Comparison of ENCODE assay signal across 21 mouse cellular contexts in the genomic region with DNA sequence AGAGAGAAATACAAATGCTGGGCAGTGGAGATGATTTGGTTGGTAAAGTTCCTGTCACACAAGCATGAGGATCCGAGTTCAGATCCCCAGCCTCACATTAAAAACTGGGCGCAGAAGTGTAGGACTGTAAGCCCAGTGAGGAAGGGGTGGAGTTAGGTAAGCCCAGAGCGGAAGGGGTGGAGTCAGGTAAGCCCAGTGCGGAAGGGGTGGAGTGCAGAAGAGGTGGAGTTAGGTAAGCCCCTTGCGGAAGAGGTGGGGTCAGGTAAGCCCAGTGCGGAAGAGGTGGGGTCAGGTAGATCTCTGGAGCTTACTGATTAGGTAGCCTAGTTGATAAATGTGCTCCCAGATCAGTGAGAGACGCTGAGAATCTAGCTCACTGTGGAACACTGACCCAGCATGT.
A peak's percentile ranks its signal among the peaks of the same experiment; 100 is the strongest.
DNase-seq lines count a peak whose midpoint lies in the region; ATAC-seq lines count a peak whose summit lies in the region.
"Had no signal": no experiment of that assay in that cellular context is flagged by ENCODE, and none has a peak within 500 bp of the region (broad histone marks: within the 10 kb centered on the region; RNA-seq: fewer than 3 reads in every experiment).

No protein-coding gene starts in this region.

- peak; percentile 54; the same call in 1 of the 2 replicates for ATAC-seq in heart, embryonic 11.5 days (replicated peaks; ENCODE audit: insufficient number of reproducible peaks, low FRiP score, low TSS enrichment)
- ATAC-seq in midbrain, embryonic 11.5 days (ENCODE audit: low FRiP score): no peak
- ATAC-seq in midbrain, embryonic 16.5 days: no peak
- ATAC-seq in liver, embryonic 13.5 days (ENCODE audit: low read depth): peak; percentile 56
- ATAC-seq: CD4-positive, CD25-positive, alpha-beta regulatory T cell, adult 4 months; forebrain, embryonic 13.5 days had no signal

- H3K4me3 ChIP-seq in heart, embryonic 11.5 days (ENCODE audit: low read depth, low read length): no peak overlapping the region
- no peak overlapping the region for H3K4me3 ChIP-seq in midbrain, embryonic 11.5 days (ENCODE audit: low read depth, low read length)
- H3K4me3 ChIP-seq in midbrain, embryonic 16.5 days (ENCODE audit: low read depth, low read length): no peak overlapping the region
- H3K4me3 ChIP-seq in liver, embryonic 13.5 days (replicated peaks): no peak overlapping the region
- H3K4me3 ChIP-seq: forebrain, embryonic 13.5 days; heart, embryonic 13.5 days; hindbrain, embryonic 15.5 days; layer of hippocampus, adult 2 months; limb, embryonic 12.5 days had no signal

- intact Hi-C loops in heart, postnatal 10 days (cut with DNase I): no loop called here
- intact Hi-C loops in left cerebral cortex, postnatal 10 days (cut with DNase I): no loop called here

- no peak overlapping the region for H3K4me2 ChIP-seq in heart, embryonic 11.5 days
- H3K4me2 ChIP-seq in midbrain, embryonic 11.5 days: no peak overlapping the region
- H3K4me2 ChIP-seq in midbrain, embryonic 16.5 days (ENCODE audit: low read length): no peak overlapping the region
- no peak overlapping the region for H3K4me2 ChIP-seq in liver, embryonic 13.5 days
- H3K4me2 ChIP-seq: forebrain, embryonic 13.5 days; heart, embryonic 13.5 days; hindbrain, embryonic 15.5 days; limb, embryonic 12.5 days had no signal

- peaks cover 38% of the 10 kb centered on the region for H3K4me1 ChIP-seq in heart, embryonic 11.5 days (ENCODE audit: control insufficient read depth, insufficient read depth, low read length)
- H3K4me1 ChIP-seq in midbrain, embryonic 11.5 days (ENCODE audit: control insufficient read depth, insufficient read depth, low read length): no peaks in the 10 kb centered on the region
- no peaks in the 10 kb centered on the region for H3K4me1 ChIP-seq in midbrain, embryonic 16.5 days (ENCODE audit: control insufficient read depth, insufficient read depth, low read length)
- H3K4me1 ChIP-seq in liver, embryonic 13.5 days (replicated peaks): peaks cover 90% of the 10 kb centered on the region
- H3K4me1 ChIP-seq: hindbrain, embryonic 15.5 days; limb, embryonic 12.5 days had no signal

- H3K9me3 ChIP-seq in heart, embryonic 11.5 days (replicated peaks; ENCODE audit: control insufficient read depth, low read length): peaks cover 1% of the 10 kb centered on the region; the same call in 1 of the 2 replicates
- peaks cover under 1% of the 10 kb centered on the region; the same call in 1 of the 2 replicates for H3K9me3 ChIP-seq in midbrain, embryonic 11.5 days (ENCODE audit: control insufficient read depth, low read length)
- H3K9me3 ChIP-seq in midbrain, embryonic 16.5 days (replicated peaks; ENCODE audit: control insufficient read depth, low read length, poor library complexity, severe bottlenecking): no peaks in the 10 kb centered on the region
- peaks cover 1% of the 10 kb centered on the region for H3K9me3 ChIP-seq in liver, embryonic 13.5 days (replicated peaks)
- H3K9me3 ChIP-seq: heart, embryonic 13.5 days; hindbrain, embryonic 15.5 days had no signal

- no peaks in the 10 kb centered on the region for H3K27me3 ChIP-seq in heart, embryonic 11.5 days (ENCODE audit: control insufficient read depth, insufficient read depth, low read length)
- no peaks in the 10 kb centered on the region for H3K27me3 ChIP-seq in midbrain, embryonic 11.5 days (ENCODE audit: control insufficient read depth, insufficient read depth, low read length)
- H3K27me3 ChIP-seq in midbrain, embryonic 16.5 days (ENCODE audit: control insufficient read depth, insufficient read depth, low read depth, low read length): no peaks in the 10 kb centered on the region
- no peaks in the 10 kb centered on the region for H3K27me3 ChIP-seq in liver, embryonic 13.5 days
- H3K27me3 ChIP-seq: forebrain, embryonic 13.5 days; heart, embryonic 13.5 days; hindbrain, embryonic 15.5 days; limb, embryonic 12.5 days had no signal

- no peak overlapping the region for H3K9ac ChIP-seq in heart, embryonic 11.5 days (ENCODE audit: low read depth, low read length)
- H3K9ac ChIP-seq in midbrain, embryonic 11.5 days (ENCODE audit: low read length): no peak overlapping the region
- no peak overlapping the region for H3K9ac ChIP-seq in midbrain, embryonic 16.5 days (ENCODE audit: low read depth, low read length)
- no peak overlapping the region for H3K9ac ChIP-seq in liver, embryonic 13.5 days
- H3K9ac ChIP-seq: forebrain, embryonic 13.5 days; heart, embryonic 13.5 days; hindbrain, embryonic 15.5 days; limb, embryonic 12.5 days had no signal

- H3K36me3 ChIP-seq in heart, embryonic 11.5 days (ENCODE audit: control insufficient read depth, insufficient read depth, low read length): no peaks in the 10 kb centered on the region
- no peaks in the 10 kb centered on the region for H3K36me3 ChIP-seq in midbrain, embryonic 11.5 days (ENCODE audit: control insufficient read depth, insufficient read depth, low read length)
- no peaks in the 10 kb centered on the region for H3K36me3 ChIP-seq in midbrain, embryonic 16.5 days (ENCODE audit: control insufficient read depth, insufficient read depth, low read length)
- H3K36me3 ChIP-seq in liver, embryonic 13.5 days: no peaks in the 10 kb centered on the region
- H3K36me3 ChIP-seq: heart, embryonic 13.5 days; hindbrain, embryonic 15.5 days; limb, embryonic 12.5 days had no signal

- 83% methylated on average over 7 of the region's 7 CpGs for WGBS in heart, embryonic 11.5 days (ENCODE audit: insufficient replicate concordance)
- 90% methylated on average over 7 of the region's 7 CpGs for WGBS in midbrain, embryonic 11.5 days
- WGBS in midbrain, embryonic 16.5 days: 94% methylated on average over 7 of the region's 7 CpGs
- 56% methylated on average over 7 of the region's 7 CpGs for WGBS in liver, embryonic 13.5 days (ENCODE audit: insufficient replicate concordance)

- H3K27ac ChIP-seq in heart, embryonic 11.5 days (ENCODE audit: low read depth, low read length): no peak overlapping the region
- no peak overlapping the region for H3K27ac ChIP-seq in midbrain, embryonic 11.5 days (ENCODE audit: low read depth, low read length)
- no peak overlapping the region for H3K27ac ChIP-seq in midbrain, embryonic 16.5 days (ENCODE audit: low read length)
- H3K27ac ChIP-seq in liver, embryonic 13.5 days: peak overlapping the region; percentile 60
- H3K27ac ChIP-seq: forebrain, embryonic 13.5 days; heart, embryonic 13.5 days; hindbrain, embryonic 15.5 days; layer of hippocampus, adult 2 months; limb, embryonic 12.5 days had no signal

- DNase-seq in heart, postnatal 10 days: no peak
- peak; percentile 1 for DNase-seq in midbrain, embryonic 11.5 days (ENCODE audit: low spot score, missing footprints)
- no peak for DNase-seq in liver, embryonic 13.5 days
- DNase-seq in left cerebral cortex, postnatal 10 days (ENCODE audit: extremely low spot score in 1 of 2, low spot score in 2 of 2): no peak
- no peak for DNase-seq in urinary bladder, postnatal 14 days (ENCODE audit: low spot score)
- DNase-seq: adrenal gland, postnatal 36 days; cerebellum, adult 9-11 months; heart, postnatal 36 days; kidney, adult 8-10 months; kidney, postnatal 25 days; lung, postnatal 4 days; thymus, adult 18-20 months; thymus, postnatal 36 days had no signal

Comparison
In these comparisons a context has a peak if more than half of its experiments do, and no peak if none do; other contexts are left out.
1. ATAC-seq: peak in heart, embryonic 11.5 days (single experiment) and liver, embryonic 13.5 days (single experiment); none in midbrain, embryonic 11.5 days (single experiment) and midbrain, embryonic 16.5 days (single experiment).